Mouse (Mus musculus): Measurements from ENCODE around the gene Slc34a1. TPM values are rescaled to one million over a fixed set of nuclear protein-coding genes. Genes with fewer than 3 reads are reported as not detected.
A peak's percentile ranks its signal among the peaks of the same experiment; 100 is the strongest.

Slc34a1 gene
- polyA plus RNA-seq, 1 experiment: not detected

DNA sequence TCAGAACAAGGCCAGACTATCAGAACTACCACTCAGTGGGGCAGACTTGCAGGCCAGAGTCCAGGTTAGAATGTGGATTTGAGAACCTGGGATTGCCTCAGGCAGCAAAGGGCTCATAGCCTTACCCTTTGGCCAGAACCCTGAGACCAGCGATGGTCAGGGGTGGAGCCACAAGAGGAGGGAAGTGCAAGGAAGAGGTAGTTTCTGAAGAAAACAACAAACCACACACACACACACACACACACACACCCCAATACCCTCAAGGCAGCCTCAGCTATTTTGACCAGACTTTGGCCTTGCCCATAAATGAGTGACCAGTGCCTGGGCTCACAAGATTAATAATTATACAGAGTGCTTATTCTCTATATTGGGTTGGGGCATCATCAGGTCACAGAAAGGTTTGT, 6.4 kb upstream of the Slc34a1 start:
- TF ChIP-seq CTCF (IDR thresholded peaks at IDR 0.05; ENCODE audit: borderline replicate concordance, insufficient read depth, low read depth, low read length) (no peak), POLR2A (IDR thresholded peaks at IDR 0.05; ENCODE audit: borderline replicate concordance, insufficient read depth, low read length) (no peak)
- no peaks in the 10 kb centered on the region for H3K27me3 ChIP-seq (ENCODE audit: control insufficient read depth, insufficient read depth, low read length)
- 81% methylated on average over 1 of the region's 1 CpGs for WGBS
- no peak overlapping the region for H3K4me3 ChIP-seq (replicated peaks; ENCODE audit: insufficient read depth, low read depth, low read length)
- H3K27ac ChIP-seq (ENCODE audit: insufficient read depth, low read length): no peak overlapping the region
- H3K4me1 ChIP-seq (ENCODE audit: control insufficient read depth, insufficient read depth, low read length): no peaks in the 10 kb centered on the region
- DNase-seq: no peak

DNA sequence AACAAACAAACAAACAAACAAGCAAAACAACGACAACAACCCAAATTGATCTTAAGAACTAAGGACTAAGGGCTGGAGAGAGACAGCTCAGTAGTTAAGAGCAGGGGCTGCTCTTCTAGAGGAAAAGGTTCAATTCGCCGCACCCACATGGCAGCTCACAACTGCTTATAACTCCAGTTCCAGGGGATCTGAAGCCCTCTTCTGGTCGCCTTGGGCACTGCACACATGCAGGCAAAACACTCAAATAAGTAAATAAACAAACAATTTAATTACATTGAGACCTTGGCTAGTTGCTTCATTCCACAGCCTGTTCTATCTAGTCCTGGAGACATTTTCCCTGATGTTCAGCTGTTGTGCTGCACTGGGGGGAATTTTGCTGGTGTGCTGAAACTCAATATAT, 5.1 kb upstream of the Slc34a1 start:
- 65% methylated on average over 4 of the region's 4 CpGs for WGBS
- Histone ChIP-seq H3K27me3 (ENCODE audit: control insufficient read depth, insufficient read depth, low read length) (no peaks in the 10 kb centered on the region), H3K27ac (ENCODE audit: insufficient read depth, low read length) (no peak overlapping the region), H3K4me1 (ENCODE audit: control insufficient read depth, insufficient read depth, low read length) (no peaks in the 10 kb centered on the region), H3K4me3 (replicated peaks; ENCODE audit: insufficient read depth, low read depth, low read length) (no peak overlapping the region)
- no peak for DNase-seq
- no peak for TF ChIP-seq CTCF (IDR thresholded peaks at IDR 0.05; ENCODE audit: borderline replicate concordance, insufficient read depth, low read depth, low read length)
- no peak for TF ChIP-seq POLR2A (IDR thresholded peaks at IDR 0.05; ENCODE audit: borderline replicate concordance, insufficient read depth, low read length)

DNA sequence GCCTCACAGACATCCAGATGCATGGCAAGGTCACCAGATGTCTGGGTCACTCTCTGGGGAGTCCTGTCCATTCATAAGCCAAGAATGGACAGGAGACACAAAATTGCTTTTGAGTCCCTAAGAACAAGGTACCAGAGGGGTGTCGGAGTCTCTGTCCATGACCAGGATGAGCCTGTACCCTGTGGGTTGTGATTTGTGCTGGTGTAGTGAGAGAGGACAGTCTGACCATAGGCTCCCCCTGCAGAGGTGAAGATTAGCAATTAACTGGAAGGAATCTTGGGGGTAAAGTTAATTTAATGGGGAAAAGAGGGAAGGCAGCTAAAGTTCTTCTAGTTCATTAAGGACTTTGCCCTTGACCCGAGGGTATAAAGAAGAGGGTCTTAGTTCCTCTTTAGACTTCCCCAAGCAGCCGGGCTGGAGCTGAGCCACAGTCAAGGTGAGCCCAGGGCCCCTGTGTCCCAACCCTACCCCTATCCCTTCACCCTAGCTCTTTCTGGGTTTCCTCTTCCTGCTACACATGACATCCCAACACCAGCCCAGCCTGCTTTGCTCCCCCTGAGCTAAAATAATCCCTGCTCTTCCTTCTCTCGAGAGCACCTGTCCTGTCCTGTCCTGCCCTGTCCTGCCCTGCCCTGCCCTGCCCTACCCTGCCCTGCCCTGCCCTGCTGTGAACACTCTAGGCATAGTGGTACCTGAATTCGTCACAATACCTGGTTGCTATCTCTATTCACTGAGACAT, 1.5 kb downstream of the Slc34a1 start:
- WGBS: 63% methylated on average over 5 of the region's 5 CpGs
- H3K4me1 ChIP-seq (ENCODE audit: control insufficient read depth, insufficient read depth, low read length): no peaks in the 10 kb centered on the region
- TF ChIP-seq POLR2A (IDR thresholded peaks at IDR 0.05; ENCODE audit: borderline replicate concordance, insufficient read depth, low read length) (no peak), CTCF (IDR thresholded peaks at IDR 0.05; ENCODE audit: borderline replicate concordance, insufficient read depth, low read depth, low read length) (no peak)
- no peak overlapping the region for H3K27ac ChIP-seq (ENCODE audit: insufficient read depth, low read length)
- no peak for DNase-seq
- H3K4me3 ChIP-seq (replicated peaks; ENCODE audit: insufficient read depth, low read depth, low read length): no peak overlapping the region
- no peaks in the 10 kb centered on the region; the same call in 1 of the 2 replicates for H3K27me3 ChIP-seq (ENCODE audit: control insufficient read depth, insufficient read depth, low read length)

DNA sequence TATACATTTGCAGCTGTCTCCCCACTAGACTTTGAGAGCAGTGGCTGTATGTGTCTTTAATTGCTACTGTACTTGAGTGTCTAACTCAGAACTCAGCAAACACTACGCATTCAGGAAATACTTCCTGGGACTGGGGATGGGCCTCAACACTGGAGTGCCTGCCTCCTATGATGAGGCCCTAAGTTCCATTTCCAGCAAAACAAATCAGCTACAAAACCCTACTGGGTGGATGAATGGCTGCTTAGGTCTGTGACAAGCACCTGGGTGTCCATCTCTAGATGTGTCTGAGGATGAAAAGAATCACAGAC, 2.0 kb downstream of the Slc34a1 start:
- Histone ChIP-seq H3K4me3 (replicated peaks; ENCODE audit: insufficient read depth, low read depth, low read length) (no peak overlapping the region), H3K27me3 (ENCODE audit: control insufficient read depth, insufficient read depth, low read length) (no peaks in the 10 kb centered on the region; the same call in 1 of the 2 replicates), H3K4me1 (ENCODE audit: control insufficient read depth, insufficient read depth, low read length) (no peaks in the 10 kb centered on the region), H3K27ac (ENCODE audit: insufficient read depth, low read length) (no peak overlapping the region)
- DNase-seq: no peak
- WGBS: 91% methylated on average over 1 of the region's 1 CpGs
- TF ChIP-seq CTCF (IDR thresholded peaks at IDR 0.05; ENCODE audit: borderline replicate concordance, insufficient read depth, low read depth, low read length): no peak
- TF ChIP-seq POLR2A (IDR thresholded peaks at IDR 0.05; ENCODE audit: borderline replicate concordance, insufficient read depth, low read length): no peak

- no peak overlapping the region for H3K27ac ChIP-seq (ENCODE audit: insufficient read depth, low read length)
- H3K27me3 ChIP-seq (ENCODE audit: control insufficient read depth, insufficient read depth, low read length): no peaks in the 10 kb centered on the region; the same call in 1 of the 2 replicates
- no peak for DNase-seq
- H3K4me1 ChIP-seq (ENCODE audit: control insufficient read depth, insufficient read depth, low read length): no peaks in the 10 kb centered on the region
- WGBS: 50% methylated on average over 7 of the region's 7 CpGs
- TF ChIP-seq POLR2A (IDR thresholded peaks at IDR 0.05; ENCODE audit: borderline replicate concordance, insufficient read depth, low read length) (no peak), CTCF (IDR thresholded peaks at IDR 0.05; ENCODE audit: borderline replicate concordance, insufficient read depth, low read depth, low read length) (no peak)
- H3K4me3 ChIP-seq (replicated peaks; ENCODE audit: insufficient read depth, low read depth, low read length): no peak overlapping the region
Observed at GRCm38 (mm10) chr13:55403266-55403665, 5.3 kb downstream of the Slc34a1 start.

DNA sequence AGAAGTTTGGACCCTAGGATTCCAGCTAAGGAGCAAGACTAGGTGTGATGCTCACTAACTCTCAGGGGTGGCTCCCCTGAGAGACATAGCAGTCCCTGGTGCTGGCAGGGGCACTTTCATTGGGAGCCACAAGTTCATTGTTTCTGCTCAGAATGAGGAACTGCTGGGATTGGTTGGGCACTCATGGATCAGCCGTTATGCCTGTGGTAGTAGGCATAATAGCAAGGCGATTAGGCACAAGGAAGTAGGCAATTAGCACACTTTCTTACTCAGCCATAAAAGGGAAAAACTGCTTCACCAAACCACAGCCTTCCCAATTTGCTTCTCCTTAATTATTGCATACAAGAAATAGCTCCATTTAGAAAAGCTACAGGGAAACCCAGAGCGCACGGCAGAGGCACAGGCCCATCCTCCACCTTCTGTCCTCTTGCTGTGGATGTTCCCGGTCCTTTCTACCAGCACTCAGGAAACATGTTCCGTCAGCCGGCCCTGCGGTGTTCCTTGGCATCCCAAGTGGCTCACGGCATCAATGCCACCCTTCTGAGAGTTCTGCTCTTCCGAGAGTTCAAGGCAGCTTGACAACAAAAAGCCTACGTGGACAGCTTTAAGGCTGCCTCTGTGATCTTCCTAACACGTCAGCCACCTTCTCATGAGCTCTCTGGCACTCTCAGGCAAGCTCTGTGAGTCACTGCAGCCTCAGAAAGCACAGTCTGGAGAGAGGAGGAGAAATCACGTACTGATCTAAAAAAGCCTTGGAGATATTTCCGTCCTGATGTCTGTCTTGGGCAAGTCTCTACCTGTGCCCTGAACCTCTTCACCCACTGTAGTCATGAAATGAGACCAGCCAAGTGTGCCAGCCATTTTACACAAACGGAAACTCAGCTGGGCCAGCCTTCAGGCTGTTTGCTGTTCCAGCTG, 6.2 kb downstream of the Slc34a1 start:
- H3K27ac ChIP-seq (ENCODE audit: insufficient read depth, low read length): no peak overlapping the region

GRCm38 (mm10) chr13:55404853-55405782, 7.1 kb downstream of the Slc34a1 start:
- Histone ChIP-seq H3K4me3 (replicated peaks; ENCODE audit: insufficient read depth, low read depth, low read length) (no peak overlapping the region), H3K4me1 (ENCODE audit: control insufficient read depth, insufficient read depth, low read length) (no peaks in the 10 kb centered on the region), H3K27me3 (ENCODE audit: control insufficient read depth, insufficient read depth, low read length) (no peaks in the 10 kb centered on the region), H3K27ac (ENCODE audit: insufficient read depth, low read length) (no peak overlapping the region)
- DNase-seq: peak; percentile 51 to 73
- WGBS: 12% methylated on average over 11 of the region's 11 CpGs
- TF ChIP-seq POLR2A (IDR thresholded peaks at IDR 0.05; ENCODE audit: borderline replicate concordance, insufficient read depth, low read length) (no peak), CTCF (IDR thresholded peaks at IDR 0.05; ENCODE audit: borderline replicate concordance, insufficient read depth, low read depth, low read length) (peak; percentile 92)

More for the DNA sequence above, 6.2 kb downstream of the Slc34a1 start:
- DNase-seq: no peak
- Histone ChIP-seq H3K4me3 (replicated peaks; ENCODE audit: insufficient read depth, low read depth, low read length) (no peak overlapping the region), H3K27me3 (ENCODE audit: control insufficient read depth, insufficient read depth, low read length) (no peaks in the 10 kb centered on the region), H3K4me1 (ENCODE audit: control insufficient read depth, insufficient read depth, low read length) (no peaks in the 10 kb centered on the region)
- TF ChIP-seq POLR2A (IDR thresholded peaks at IDR 0.05; ENCODE audit: borderline replicate concordance, insufficient read depth, low read length): no peak
- no peak for TF ChIP-seq CTCF (IDR thresholded peaks at IDR 0.05; ENCODE audit: borderline replicate concordance, insufficient read depth, low read depth, low read length)
- 65% methylated on average over 15 of the region's 15 CpGs for WGBS

Measured in cerebellum, adult 2 months (tissue).